Mouse (Mus musculus) common myeloid progenitor, adult 5-6 weeks (primary cell): ENCODE results near the gene Ftsj3. TPM values are rescaled to one million over a fixed set of nuclear protein-coding genes. Genes with fewer than 3 reads are reported as not detected.

Experiments used
- ATAC-seq: replicated peaks from 2 replicates; pipeline ENCODE4 v1.8.0; 2016; ENCODE audit warnings: low read depth, mild to moderate bottlenecking, moderate TSS enrichment, inconsistent platforms; ENCODE audit not compliant: poor library complexity, severe bottlenecking
- total RNA-seq: library from RNA; stranded (forward); fragments of 200-1000, 187-1606 nt; gene quantifications from 2 replicates; pipeline ENCODE4 v1.2.3, GENCODE M21; 2017

Ftsj3 gene
- total RNA-seq: 172 and 203 TPM in 2 replicates

DNA sequence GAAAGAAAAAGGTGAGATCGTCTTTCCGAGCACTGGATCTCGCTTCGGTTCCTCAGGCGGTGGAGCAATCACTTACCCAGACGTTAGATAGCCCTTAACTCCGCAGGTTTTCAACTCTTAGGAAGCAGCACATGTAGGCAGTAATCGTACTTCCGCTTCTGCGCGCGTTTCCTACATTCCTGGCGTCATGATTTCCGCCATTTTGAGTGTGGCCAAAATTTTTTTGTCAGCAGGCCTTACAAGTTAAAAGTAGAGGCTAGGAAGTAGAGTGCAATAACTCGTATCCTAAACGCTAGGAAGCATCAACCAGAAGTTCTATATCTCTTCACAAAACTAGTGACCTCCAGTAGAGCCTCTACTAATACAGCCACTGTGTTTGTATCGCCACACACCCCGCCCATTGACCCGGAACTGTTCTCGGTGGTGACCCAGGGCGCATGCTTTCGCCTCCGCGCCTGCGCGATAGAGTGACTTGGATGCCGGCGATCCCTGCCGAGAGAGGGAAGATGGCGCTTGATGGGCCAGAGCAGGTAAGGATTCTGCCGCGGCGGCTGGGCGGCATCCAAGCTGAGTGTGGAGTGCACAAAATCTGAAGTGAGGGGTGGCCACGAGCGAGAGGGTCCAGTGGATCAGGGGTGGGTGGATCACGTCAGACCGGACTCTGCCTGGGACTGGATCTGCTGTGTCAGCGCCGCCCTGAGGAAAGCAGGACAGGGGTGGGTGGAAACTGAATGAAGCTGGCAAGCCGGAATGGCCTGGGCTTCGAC, at the start of gene Ftsj3, which contains the start of gene Psmc5:
Gene Ftsj3 (minus strand): TSS at position 395 of the 767 bp plus-strand sequence.
Gene Psmc5 (plus strand): TSS at position 470 of the 767 bp plus-strand sequence.
- ATAC-seq: peak; percentile 94

DNA sequence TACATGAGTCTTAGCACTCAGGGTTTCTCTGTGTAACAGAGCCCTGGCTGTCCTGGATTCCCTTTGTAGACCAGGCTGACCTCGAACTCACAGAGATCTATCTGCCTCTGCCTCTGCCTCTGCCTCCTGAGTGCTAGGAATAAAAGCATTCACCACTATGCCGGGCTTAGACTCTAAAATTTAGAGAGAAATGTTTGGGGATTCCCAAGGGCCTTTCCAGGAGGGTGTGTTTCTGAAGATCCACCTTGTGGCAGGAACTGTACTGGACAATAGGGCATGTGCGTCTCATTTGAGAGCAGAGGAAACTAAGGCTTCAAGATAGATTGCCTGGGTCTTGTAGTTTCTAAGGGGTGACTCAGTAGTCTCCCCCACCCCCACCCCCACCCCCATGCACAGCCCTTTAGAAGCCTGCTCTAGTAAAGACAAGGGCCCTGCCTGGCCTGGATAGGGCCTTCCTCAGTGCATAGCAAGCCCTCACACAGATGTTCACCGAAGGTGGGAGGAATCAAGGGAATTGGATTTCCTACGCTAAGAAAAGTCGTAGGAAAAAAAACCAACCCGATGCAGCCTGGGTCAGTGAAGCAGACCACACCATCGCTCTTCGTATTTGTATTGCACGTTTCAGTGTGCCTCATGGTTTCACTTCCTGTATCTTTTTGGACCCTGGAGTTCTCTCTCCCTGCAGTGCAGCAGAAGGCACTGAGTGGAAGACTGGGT, 49.6 kb upstream of the Ftsj3 start:
- ATAC-seq: peak; percentile 67

DNA sequence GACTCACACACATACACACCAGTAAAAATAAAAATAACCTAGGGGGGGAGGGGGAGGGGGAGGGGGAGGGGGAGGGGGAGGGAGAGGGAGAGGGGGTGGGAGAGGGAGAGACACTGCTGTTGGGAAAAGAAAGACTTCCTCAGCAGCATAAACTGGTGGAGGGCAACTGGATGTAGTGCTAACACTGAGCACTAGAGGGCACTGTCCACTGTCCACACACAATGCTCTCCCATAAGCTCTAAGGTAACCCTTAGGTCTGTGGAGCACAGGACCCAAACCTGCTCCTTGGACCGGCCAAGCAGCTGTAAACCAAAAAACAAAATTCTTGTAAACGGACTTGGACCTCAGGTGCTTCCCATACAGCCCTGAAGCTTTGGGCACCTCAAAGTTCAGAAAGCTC, 46.8 kb upstream of the Ftsj3 start:
- peak; percentile 94 for ATAC-seq

DNA sequence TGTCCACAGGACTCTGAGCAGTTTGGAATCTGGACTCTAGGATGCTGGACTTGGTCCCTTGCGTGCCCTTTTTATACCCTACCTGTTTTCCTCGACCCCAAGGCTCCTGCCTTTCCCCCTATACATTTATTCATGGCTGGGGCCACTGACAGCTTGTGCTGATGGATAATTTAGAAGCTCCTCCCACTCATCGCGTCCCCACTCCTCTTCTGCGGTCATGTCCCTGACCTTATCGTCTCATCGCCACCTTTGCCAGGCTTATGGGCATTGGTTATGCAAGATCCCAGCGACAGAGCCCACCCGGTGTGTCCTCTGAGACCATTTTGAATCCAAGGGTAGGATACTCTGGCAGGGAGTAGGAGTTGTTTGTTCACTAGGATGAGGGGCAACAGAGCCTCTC, 45.9 kb upstream of the Ftsj3 start, which contains the start of gene Gh:
Gene Gh (minus strand): TSS at position 101 of the 400 bp plus-strand sequence.
- no peak for ATAC-seq

DNA sequence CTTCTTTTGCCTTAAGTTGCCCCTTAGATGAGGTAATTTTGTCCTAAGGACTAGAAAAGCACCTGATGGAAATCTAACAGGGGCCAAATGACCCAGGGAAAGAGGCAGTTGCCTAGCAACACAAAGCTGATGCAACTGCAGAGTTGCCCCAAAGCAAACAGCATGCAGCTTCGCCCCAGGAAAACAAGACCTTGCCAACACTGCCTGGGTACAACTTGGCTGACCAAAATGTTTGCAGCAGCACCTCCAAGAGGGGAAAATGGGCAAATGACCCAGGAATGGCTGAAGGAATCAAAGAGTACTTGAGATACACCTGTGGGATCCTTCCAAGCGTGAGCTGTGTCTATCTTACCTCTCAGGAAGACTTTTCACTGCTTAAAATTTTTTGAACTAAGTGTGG, 36.0 kb upstream of the Ftsj3 start:
- ATAC-seq: no peak

DNA sequence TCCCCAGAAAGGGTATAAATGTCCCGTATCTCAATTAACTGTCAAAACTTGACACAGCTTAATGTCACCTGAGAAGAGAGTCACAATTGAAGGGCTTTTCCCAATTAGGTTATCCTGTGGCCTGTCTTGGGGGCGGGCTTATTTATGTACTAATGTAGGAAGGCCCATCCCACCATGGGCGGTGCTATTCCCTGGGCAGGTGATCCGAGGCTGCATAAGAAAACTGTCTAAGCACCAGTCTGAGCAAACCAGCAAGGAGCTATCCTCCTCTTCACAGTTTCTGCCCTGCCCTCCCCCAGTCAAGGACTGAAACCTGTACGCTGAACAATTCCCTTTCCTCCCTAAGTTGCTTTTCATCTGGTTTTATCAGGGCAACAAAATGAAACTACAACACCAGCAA, 34.5 kb upstream of the Ftsj3 start:
- ATAC-seq: no peak

DNA sequence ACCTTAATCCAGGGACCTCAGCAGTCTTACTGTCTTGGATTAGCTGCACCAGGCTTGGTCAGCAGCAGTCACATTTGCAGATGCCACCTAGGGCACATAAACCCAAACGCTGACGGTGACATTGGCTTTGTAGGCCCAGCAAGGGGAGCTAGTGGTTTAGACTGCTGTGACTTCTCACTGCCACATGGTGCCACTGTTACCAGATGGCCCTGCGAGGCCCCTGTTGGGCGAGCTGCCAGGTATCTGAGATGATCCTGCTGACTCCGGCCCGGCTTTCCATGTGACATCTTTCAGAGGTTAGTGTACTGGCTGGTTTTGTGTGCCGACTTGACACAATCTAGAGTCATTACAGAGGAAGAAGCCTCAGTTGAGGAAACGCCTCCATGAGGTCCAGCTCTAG, 33.5 kb upstream of the Ftsj3 start:
- ATAC-seq: 0 out of 2 replicates have a peak, but pooled peaks have one; percentile 52

DNA sequence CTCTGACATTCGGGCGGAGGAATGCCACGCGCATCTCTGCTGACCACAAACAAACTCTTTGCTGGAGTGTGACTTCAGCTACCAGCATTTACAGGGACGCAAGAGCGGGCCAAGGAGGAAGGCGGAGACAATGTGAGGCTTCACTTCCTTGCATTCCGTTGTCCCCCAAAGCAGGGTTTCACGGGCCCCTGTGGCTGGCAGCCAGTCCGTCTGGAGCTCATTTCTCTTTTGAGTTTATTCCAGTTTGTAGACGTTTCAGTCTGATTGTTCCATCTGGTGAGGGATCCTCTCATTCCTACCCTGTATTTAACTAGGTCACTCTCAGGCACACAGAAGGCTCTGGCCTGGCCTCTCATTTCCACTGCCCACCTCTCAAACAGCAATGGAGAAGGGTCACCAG, 31.1 kb upstream of the Ftsj3 start:
- ATAC-seq: no peak

DNA sequence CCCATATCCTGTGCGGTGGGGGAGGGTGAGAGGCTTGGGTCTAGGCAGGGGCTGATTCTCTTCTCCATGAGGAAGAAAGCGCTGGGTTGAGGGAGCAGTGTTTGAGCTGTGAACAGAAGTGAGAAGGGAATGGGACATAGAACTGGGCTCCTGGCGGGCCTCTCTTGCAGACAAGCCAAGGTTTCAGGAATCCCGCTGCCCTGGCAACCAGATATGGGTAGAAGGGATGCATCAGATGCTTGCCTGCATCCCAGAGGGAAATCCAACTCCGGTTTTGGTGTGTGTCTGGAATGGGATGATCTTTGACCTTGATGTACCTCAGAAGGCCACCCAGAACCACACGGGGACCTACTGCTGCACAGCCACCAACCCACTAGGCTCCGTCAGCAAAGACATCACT, 30.3 kb upstream of the Ftsj3 start:
- no peak for ATAC-seq

DNA sequence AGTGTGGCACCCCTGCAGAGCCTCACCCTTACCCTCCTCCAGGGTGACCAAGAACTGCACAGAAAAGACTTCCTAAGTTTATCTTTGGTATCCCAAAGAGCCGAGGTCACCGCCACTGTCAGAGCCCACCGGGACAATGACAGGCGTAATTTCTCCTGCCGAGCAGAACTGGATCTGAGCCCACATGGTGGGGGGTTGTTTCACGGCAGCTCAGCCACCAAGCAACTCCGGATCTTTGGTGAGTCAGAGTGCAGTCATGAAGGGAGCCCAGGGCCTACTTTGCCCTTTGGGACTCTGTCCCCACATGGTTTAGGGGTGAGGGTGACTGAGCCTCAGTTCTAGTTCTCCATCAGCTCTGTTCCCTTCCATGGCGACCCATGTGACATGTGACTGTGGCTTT, 28.2 kb upstream of the Ftsj3 start:
- no peak for ATAC-seq

DNA sequence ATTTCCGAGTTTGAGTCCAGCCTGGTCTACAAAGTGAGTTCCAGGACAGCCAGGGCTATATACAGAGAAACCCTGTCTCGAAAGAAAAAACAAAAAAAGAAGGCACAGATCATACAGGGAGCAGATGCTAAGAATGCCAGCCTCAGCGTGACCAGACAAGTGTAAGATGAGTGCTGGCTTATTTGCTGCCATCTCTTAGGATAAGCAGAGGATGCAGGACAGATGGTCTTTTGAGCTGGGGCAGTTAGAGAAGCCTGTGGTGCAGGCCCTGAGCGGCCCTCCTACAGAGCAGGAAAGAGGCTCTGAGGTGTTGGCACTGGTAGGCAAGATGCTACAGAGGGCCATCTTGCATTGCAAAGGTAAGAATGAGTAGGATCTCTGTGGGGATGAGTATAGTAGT, 27.5 kb upstream of the Ftsj3 start:
- ATAC-seq: no peak

DNA sequence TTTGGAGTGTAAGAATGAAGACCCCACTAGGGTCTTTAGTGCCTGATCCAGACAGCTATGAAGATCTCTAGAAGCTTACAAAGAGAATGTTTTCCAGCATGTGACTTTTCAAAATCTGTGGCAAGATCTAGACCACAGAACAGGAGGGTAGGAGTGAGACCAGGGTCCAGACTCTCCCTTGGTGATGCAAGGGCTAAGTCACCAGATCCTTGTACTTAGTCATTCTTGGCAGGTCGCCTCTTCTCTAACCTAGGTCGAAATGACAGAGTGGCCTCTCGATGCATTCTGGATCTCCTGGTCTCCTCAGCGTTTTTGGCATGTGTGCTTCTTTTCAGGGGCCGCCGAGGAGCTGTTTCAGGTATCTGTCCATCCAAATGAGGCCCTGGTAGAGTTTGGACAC, 26.6 kb upstream of the Ftsj3 start:
- no peak for ATAC-seq

DNA sequence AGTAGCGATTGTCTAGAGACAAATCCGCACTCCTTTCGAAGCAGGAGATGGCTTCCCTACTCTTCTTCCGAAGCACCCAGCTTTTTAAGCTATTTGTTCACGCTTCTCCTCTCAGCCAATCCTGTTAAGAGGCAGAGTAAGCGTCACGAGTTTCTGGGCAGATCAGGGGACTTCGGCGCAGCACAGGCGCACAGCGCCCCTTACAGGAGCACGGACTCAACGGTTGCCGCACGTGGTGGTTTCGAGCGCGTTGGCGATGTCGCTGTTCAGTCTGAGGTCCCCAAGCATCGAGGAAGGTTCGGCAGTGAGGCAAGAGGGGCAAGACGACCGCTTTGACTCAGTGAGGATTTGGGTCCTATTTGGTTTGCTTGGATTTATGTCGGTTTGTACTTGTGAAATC, 20.6 kb upstream of the Ftsj3 start, which contains the start of gene Tcam1:
Gene Tcam1 (plus strand): TSS at position 219 of the 400 bp plus-strand sequence.
- ATAC-seq: peak; percentile 75

DNA sequence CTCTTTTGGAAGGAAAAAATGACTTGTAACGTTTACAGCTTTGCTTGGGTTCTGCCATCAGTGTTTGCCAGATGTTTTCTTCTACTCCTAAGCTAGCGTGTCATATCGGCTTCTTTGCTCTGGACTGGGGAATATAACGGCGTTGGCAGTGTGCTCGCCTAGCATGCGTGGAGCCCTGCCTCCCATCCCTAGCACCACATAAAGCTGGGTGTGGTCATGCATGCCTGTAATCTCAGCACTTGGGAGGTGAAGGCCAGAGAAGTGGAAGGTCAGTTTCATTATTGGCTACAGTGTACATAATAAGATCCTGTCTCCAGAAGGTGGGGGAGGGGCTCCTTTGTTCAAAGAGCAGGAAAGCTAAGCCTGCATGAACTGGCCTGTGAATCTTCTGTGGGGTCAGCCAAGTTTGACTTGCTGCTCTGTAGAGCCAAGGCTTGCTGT, 19.1 kb upstream of the Ftsj3 start:
- no peak for ATAC-seq

DNA sequence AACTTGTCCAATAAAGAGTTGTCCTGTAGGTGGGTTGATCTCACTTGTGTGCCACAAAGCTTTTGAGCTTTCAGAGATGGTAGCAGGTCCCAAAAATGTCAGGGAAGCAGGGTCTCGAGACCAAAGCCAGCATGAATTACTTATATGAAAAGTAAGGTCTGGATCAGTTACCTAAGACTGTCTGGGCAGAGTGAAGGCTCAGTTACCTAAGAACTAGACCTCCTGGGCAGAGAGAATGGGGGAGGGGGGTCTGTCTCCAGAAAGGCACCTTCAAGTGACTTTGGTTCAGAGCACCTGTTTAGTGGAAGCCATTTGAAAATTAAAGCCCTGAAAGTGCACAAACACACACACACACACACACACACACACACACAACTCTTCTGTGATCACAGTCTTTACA, 18.5 kb upstream of the Ftsj3 start:
- ATAC-seq: no peak

DNA sequence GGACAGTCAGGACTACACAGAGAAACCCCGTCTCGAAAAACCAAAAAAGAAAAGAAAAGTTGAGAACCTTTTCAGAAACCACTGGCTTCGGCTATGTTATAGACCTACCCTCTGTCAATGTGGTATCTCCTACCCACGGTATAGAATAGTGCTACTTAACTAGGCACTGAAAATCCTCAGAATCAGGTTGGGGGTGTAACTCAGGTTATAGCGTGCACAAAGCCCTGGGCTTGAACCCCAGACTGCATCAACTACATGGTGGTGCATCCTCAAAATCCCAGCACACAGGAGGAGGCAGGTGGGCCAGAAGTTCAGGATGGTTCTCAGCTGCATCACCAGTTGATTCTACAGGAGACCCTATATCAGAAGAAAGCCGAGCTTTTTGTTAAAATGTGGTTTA, 17.9 kb upstream of the Ftsj3 start:
- no peak for ATAC-seq

DNA sequence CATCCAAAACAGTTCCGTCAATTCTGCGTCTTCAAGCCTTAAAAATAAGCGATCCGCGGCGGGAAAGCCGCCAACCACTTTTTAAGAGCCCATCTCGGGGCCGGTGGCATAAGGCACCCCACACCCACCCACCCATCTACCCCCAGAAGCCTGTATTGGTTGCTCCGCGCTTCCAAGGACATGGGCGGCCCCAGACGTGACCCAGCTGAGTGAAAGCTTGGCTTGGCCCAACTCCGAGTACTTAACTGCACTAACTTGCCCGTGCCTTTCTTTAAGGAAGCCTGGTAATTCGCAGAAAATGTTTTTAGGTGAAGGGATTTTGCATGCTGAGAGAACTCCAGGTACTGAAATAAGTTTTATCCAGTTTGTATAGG, 17.4 kb upstream of the Ftsj3 start:
- no peak for ATAC-seq

DNA sequence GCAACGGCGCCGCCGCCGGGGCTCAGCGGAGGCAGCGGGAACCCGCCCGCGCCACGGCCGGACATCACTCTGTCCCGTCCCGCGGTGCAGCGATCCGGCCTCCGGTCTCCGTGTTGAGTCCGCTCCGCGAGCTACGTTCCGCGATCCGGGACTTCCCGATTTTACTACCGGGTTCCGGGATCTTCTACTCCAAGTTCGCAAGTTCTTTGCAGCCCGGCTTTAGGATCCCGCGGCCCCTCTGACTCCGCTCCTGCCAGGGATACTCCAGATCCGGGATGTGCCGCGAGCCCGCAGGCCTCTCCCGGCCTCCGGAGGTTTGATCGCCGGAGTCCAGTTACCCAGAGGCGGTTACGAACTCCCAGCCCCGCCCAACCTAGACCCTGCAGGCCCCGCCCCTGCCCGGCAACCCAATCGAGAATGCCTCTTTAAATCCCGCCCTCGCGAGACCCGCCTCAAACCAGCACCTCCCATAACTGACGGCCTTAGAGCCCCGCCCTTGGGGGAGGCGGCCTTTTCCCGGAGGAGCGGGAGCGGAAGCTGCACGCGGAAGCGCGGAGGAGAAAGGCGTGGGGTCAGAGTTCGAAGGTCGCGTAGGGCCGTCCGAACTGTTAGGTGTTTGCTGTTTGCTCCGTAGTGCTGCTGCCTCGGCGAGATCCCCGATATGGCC, 16.9 kb upstream of the Ftsj3 start, which contains the start of gene Smarcd2:
Gene Smarcd2 (minus strand): TSS at position 329 of the 667 bp plus-strand sequence.
- peak; percentile 80 for ATAC-seq

DNA sequence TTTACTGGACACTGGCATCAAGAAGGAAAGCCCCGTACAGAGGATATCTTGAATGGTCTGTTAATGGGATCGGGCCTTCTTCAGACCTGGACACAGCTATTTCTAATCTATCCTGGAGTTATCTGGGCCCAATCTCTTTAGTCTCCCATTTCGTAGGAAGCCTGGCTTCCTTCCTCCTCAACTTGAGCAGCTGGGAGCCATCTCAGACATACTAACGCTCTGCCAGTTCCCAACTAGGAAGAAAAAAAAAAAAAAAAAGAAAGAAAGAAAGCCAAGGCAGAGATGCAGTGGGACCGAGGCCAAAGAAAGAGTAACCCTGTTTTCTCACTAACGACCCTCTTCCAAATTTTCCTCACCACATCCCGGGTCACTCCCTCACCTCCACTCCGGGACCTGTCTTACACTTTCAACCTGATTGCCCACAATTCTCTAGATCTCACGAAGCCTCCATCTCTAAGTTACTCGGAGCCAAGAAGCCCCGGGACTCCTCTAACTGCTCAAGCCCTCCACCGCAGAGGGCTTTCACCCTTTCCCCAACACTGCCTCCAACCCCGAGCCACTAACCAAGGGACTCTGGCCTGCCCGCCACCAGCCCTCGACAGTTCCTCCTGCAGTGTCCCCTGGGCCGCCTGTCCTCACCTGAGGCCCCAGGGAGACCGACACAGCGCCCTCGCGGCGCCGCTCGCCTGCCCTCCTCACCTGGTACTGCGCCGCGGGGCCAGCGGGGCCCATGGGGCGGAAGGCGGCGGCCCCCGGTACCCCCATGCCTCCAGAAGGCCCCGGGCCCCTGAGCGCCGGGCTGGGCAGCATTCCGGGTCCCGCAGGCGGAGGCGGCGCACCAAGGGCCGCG, 16.1 kb upstream of the Ftsj3 start:
- ATAC-seq: no peak
